Mouse (Mus musculus) kidney, embryonic 14.5 days (tissue): ENCODE results near the gene Tmx1. TPM values are rescaled to one million over a fixed set of nuclear protein-coding genes. Genes with fewer than 3 reads are reported as not detected.
A peak's percentile ranks its signal among the peaks of the same experiment; 100 is the strongest.

Source experiments
- ATAC-seq: fragments of 200-750 bp; cut with Nextera tagmentation; 2 replicates; pipeline ENCODE4 v1.8.0; 2017; ENCODE audit warnings: moderate number of reproducible peaks, mild to moderate bottlenecking, moderate TSS enrichment, moderate library complexity; ENCODE audit not compliant: low FRiP score, low TSS enrichment
- H3K27ac ChIP-seq: fragments of 300-500 bp; sonication (generic); 2 replicates; pipeline ENCODE4 v1.5.1; 2014; ENCODE audit warnings: low read depth, mild to moderate bottlenecking, low read length, moderate library complexity, mixed read lengths
- H3K27me3 ChIP-seq: fragments of 300-500 bp; sonication (generic); 2 replicates; pipeline ENCODE4 v1.6.1; 2014; ENCODE audit warnings: mild to moderate bottlenecking, low read length; ENCODE audit not compliant: control insufficient read depth, insufficient read depth
- H3K36me3 ChIP-seq: fragments of 300-500 bp; sonication (generic); 2 replicates; pipeline ENCODE4 v1.6.1; 2014; ENCODE audit warnings: low read length, mixed read lengths; ENCODE audit not compliant: control insufficient read depth, insufficient read depth
- H3K4me1 ChIP-seq: fragments of 300-500 bp; sonication (generic); 2 replicates; pipeline ENCODE4 v1.6.1; 2014; ENCODE audit warnings: low read length, mixed read lengths; ENCODE audit not compliant: control insufficient read depth, insufficient read depth
- H3K4me2 ChIP-seq: fragments of 300-500 bp; sonication (generic); replicated peaks from 2 replicates; pipeline ENCODE4 v1.6.1; 2014; ENCODE audit warnings: low read depth, mild to moderate bottlenecking, low read length
- H3K4me3 ChIP-seq: fragments of 300-500 bp; sonication (generic); 2 replicates; pipeline ENCODE4 v1.5.1; 2014; ENCODE audit warnings: mild to moderate bottlenecking, low read length
- H3K9ac ChIP-seq: fragments of 300-500 bp; sonication (generic); 2 replicates; pipeline ENCODE4 v1.6.1; 2014; ENCODE audit warnings: low read depth, mild to moderate bottlenecking, low read length, moderate library complexity
- H3K9me3 ChIP-seq: fragments of 300-500 bp; sonication (generic); 2 replicates; pipeline ENCODE4 v1.6.1; 2016; ENCODE audit warnings: low read length; ENCODE audit not compliant: control insufficient read depth
- whole genome bisulfite sequencing: fragments of 180-500 bp; shearing (Covaris S2); extraction: QIAGEN DNeasy Blood & Tissue Kit; methylation state at CpG from one replicate; pipeline ENCODE4 v1.1.7; 2014; 5-methylcytosine and 5-hydroxymethylcytosine counted together
- polyA plus RNA-seq: library from polyadenylated mRNA; unstranded; fragments of >200 nt; fragmentation: Nextera tagmentation; extraction: Ambion mirVana; gene quantifications from 2 replicates; pipeline ENCODE4 v1.2.1, GENCODE M21; 2014

Tmx1 gene
- polyA plus RNA-seq, 1 experiment from 2014 or later: 81.7 TPM

DNA sequence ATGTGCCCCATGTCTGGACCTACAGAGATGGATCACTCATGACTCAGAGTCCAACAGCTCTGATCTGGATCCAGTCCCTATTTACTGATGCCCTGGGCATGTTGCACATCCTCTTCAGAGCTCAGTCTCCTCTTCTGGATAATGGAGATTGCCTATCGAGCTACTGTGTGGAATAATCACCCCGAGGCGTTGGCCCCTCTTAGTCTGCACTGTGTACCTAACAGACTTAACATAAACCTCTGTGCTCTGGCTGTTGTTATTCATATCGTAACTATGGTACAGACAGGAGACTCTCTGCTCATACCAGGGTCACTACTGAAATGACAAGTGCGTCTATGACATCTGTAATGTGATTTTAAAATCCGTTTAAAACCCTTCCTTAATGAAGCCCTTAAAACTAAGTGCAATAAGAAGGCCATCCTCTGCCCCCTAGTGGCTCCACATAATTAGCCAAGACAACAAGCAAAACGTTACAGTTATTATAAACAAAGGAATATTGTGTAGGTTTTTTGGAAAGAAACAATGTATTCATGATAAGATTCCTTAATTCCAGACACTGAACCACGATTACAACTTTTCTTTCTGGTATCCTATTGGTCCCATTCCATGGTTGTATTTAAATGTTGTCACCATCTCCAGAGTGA lies 22.5 kb upstream of the Tmx1 start:
- ATAC-seq: no peak

GRCm38 (mm10) chr12:70431428-70431827 lies 21.5 kb upstream of the Tmx1 start:
- no peak overlapping the region for H3K9ac ChIP-seq
- ATAC-seq: no peak
- 75% methylated on average over 5 of the region's 5 CpGs for WGBS
- H3K27me3 ChIP-seq: no peaks in the 10 kb centered on the region
- no peak overlapping the region for H3K4me3 ChIP-seq
- H3K9me3 ChIP-seq: no peaks in the 10 kb centered on the region
- no peaks in the 10 kb centered on the region for H3K4me1 ChIP-seq
- no peak overlapping the region for H3K27ac ChIP-seq
- H3K36me3 ChIP-seq: no peaks in the 10 kb centered on the region
- H3K4me2 ChIP-seq: no peak overlapping the region

More for the DNA sequence above, 22.5 kb upstream of the Tmx1 start:
- H3K27me3 ChIP-seq: no peaks in the 10 kb centered on the region
- no peak overlapping the region for H3K9ac ChIP-seq
- no peak overlapping the region for H3K4me2 ChIP-seq
- no peak overlapping the region for H3K27ac ChIP-seq
- WGBS: 35% methylated on average over 8 of the region's 8 CpGs
- H3K4me3 ChIP-seq: no peak overlapping the region
- no peaks in the 10 kb centered on the region for H3K4me1 ChIP-seq
- H3K36me3 ChIP-seq: no peaks in the 10 kb centered on the region
- H3K9me3 ChIP-seq: no peaks in the 10 kb centered on the region

- ATAC-seq: no peak
- Histone ChIP-seq H3K36me3 (no peaks in the 10 kb centered on the region), H3K27me3 (no peaks in the 10 kb centered on the region)
Observed at GRCm38 (mm10) chr12:70449961-70450360, 2.9 kb upstream of the Tmx1 start.

DNA sequence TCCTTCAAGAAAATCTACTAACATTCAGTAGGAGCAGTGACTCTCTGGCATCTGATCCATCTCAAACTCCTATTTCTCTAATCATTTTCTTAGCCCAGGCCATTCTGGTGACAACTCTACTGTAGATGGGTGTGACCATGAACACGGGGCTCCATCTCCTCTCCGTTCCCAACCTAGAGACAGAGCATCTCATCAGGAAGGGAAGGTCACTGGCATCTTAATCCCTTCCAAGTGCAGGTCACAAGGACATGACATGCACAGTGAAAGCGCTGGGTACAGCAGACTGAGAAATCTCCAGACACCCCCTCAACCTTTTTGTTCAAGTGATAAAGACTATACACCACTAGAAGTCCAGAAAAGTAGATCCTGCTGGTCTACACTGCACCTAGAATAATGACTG lies 1.4 kb upstream of the Tmx1 start:
- Histone ChIP-seq H3K4me2 (no peak overlapping the region), H3K9me3 (no peaks in the 10 kb centered on the region), H3K9ac (no peak overlapping the region), H3K4me1 (peaks cover 11% of the 10 kb centered on the region), H3K27me3 (no peaks in the 10 kb centered on the region), H3K27ac (no peak overlapping the region), H3K4me3 (no peak overlapping the region), H3K36me3 (no peaks in the 10 kb centered on the region)
- ATAC-seq: no peak
- 90% methylated on average over 3 of the region's 3 CpGs for WGBS

More at GRCm38 (mm10) chr12:70449961-70450360, 2.9 kb upstream of the Tmx1 start:
- no peak overlapping the region for H3K4me3 ChIP-seq
- no peak overlapping the region for H3K27ac ChIP-seq
- peaks cover 11% of the 10 kb centered on the region for H3K4me1 ChIP-seq
- H3K4me2 ChIP-seq: no peak overlapping the region
- H3K9me3 ChIP-seq: no peaks in the 10 kb centered on the region
- H3K9ac ChIP-seq: no peak overlapping the region

DNA sequence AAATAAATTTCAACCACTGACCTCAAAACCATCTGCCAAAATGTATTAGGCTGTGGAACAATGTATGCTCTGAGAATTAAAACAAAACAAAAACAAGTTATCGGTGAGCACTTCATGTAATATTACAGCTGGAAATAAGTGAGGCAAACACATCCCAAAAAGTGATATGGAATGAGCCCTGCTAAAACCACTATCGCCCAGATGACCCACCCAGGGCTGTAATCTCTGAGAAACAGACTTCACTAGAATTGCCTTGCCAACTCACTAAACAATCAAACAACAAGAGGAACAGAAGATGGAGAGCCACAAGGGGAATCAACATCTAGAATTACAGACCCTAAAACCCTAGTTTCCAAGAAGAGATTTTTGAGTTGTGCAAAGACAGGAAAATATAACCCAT lies 752 bp upstream of the Tmx1 start:
- ATAC-seq: no peak
- peak overlapping the region; percentile 85 for H3K4me3 ChIP-seq
- peak overlapping the region; percentile 62 for H3K4me2 ChIP-seq
- H3K9ac ChIP-seq: peak overlapping the region; percentile 82; the same call in 1 of the 2 replicates
- H3K36me3 ChIP-seq: peaks cover 5% of the 10 kb centered on the region; the same call in 1 of the 2 replicates
- WGBS: 89% methylated on average over 2 of the region's 2 CpGs
- peaks cover 11% of the 10 kb centered on the region for H3K4me1 ChIP-seq
- no peak overlapping the region for H3K27ac ChIP-seq
- H3K27me3 ChIP-seq: no peaks in the 10 kb centered on the region
- no peaks in the 10 kb centered on the region for H3K9me3 ChIP-seq

GRCm38 (mm10) chr12:70455226-70455625 lies 2.3 kb downstream of the Tmx1 start:
- Histone ChIP-seq H3K27ac (no peak overlapping the region), H3K4me2 (no peak overlapping the region), H3K4me3 (no peak overlapping the region), H3K9ac (no peak overlapping the region), H3K27me3 (no peaks in the 10 kb centered on the region), H3K9me3 (no peaks in the 10 kb centered on the region), H3K36me3 (peaks cover 34% of the 10 kb centered on the region), H3K4me1 (peaks cover 11% of the 10 kb centered on the region)
- 91% methylated on average over 8 of the region's 8 CpGs for WGBS
- ATAC-seq: no peak

- H3K9ac ChIP-seq: no peak overlapping the region
- H3K4me2 ChIP-seq: no peak overlapping the region
- H3K27ac ChIP-seq: no peak overlapping the region
- WGBS: 92% methylated on average over 1 of the region's 1 CpGs
- H3K4me1 ChIP-seq: no peaks in the 10 kb centered on the region
- ATAC-seq: no peak
- H3K36me3 ChIP-seq: peaks cover 48% of the 10 kb centered on the region
- H3K4me3 ChIP-seq: no peak overlapping the region
- H3K27me3 ChIP-seq: no peaks in the 10 kb centered on the region
- no peaks in the 10 kb centered on the region for H3K9me3 ChIP-seq
Observed at GRCm38 (mm10) chr12:70459546-70459945, 6.7 kb downstream of the Tmx1 start.

DNA sequence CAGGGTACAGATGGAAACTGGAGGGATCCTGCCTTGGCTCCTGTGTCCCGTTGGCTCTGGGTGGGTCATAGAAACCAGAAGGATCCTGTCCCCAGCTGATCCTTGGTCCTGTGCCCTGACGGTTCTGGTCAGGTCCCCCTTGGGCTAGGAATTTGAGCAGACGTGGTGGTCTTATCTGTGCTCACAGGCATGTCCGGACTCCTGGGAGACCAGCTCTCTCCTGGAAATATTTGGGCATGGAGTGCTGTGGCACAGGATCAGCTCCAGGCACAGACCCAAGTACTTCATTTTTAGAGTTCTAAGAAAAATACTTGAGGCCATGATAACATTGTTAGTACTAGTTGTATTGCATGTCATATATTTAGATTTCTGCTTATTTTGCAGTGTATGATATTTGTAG lies 11.1 kb downstream of the Tmx1 start:
- Histone ChIP-seq H3K4me2 (no peak overlapping the region), H3K9me3 (no peaks in the 10 kb centered on the region), H3K36me3 (peaks cover 54% of the 10 kb centered on the region), H3K9ac (no peak overlapping the region), H3K4me1 (no peaks in the 10 kb centered on the region), H3K4me3 (no peak overlapping the region), H3K27me3 (no peaks in the 10 kb centered on the region), H3K27ac (no peak overlapping the region)
- WGBS: 89% methylated on average over 4 of the region's 4 CpGs
- no peak for ATAC-seq

- Histone ChIP-seq H3K27me3 (no peaks in the 10 kb centered on the region), H3K4me1 (no peaks in the 10 kb centered on the region), H3K27ac (no peak overlapping the region), H3K4me3 (no peak overlapping the region), H3K4me2 (no peak overlapping the region), H3K9me3 (no peaks in the 10 kb centered on the region), H3K9ac (no peak overlapping the region), H3K36me3 (no peaks in the 10 kb centered on the region)
- no peak for ATAC-seq
- 64% methylated on average over 3 of the region's 3 CpGs for WGBS
Observed at GRCm38 (mm10) chr12:70475336-70475735, 22.4 kb downstream of the Tmx1 start.
